Mouse (Mus musculus) bone marrow macrophage, adult 2 months (primary cell): Measurements from ENCODE around the gene Ckmt2. TPM values are rescaled to one million over a fixed set of nuclear protein-coding genes. Genes with fewer than 3 reads are reported as not detected.
A peak's percentile ranks its signal among the peaks of the same experiment; 100 is the strongest.

Experiments used
- H3K27ac ChIP-seq: 2 replicates; pipeline ENCODE4 v1.5.1; 2012; ENCODE audit warnings: low read depth, low read length; ENCODE audit not compliant: insufficient read depth
- H3K4me1 ChIP-seq: 2 replicates; pipeline ENCODE4 v1.6.1; 2012; ENCODE audit warnings: low read length; ENCODE audit not compliant: control insufficient read depth, insufficient read depth
- H3K4me3 ChIP-seq: 2 replicates; pipeline ENCODE4 v1.5.1; 2012; ENCODE audit warnings: mild to moderate bottlenecking, low read length, moderate library complexity; ENCODE audit not compliant: insufficient read depth
- CTCF ChIP-seq: IDR thresholded peaks from 2 replicates; pipeline ENCODE4 v1.5.1; 2012; ENCODE audit warnings: low read depth, mild to moderate bottlenecking, low read length, moderate library complexity
- POLR2A ChIP-seq: IDR thresholded peaks from 2 replicates; pipeline ENCODE4 v1.6.1; 2012; ENCODE audit warnings: mild to moderate bottlenecking, low read depth, low read length, borderline replicate concordance
- polyA plus RNA-seq: library from polyadenylated mRNA; stranded (reverse); fragments of >200 nt; gene quantifications from 2 replicates; pipeline ENCODE4 v1.2.4, GENCODE M21; 2012; ENCODE audit not compliant: missing spikeins, insufficient read depth, insufficient read length

Ckmt2 gene
- polyA plus RNA-seq, 1 experiment: not detected

- Histone ChIP-seq H3K4me3 (no peak overlapping the region), H3K4me1 (peaks cover 3% of the 10 kb centered on the region), H3K27ac (no peak overlapping the region)
- no peak for TF ChIP-seq POLR2A
- TF ChIP-seq CTCF: no peak
Measured at GRCm38 (mm10) chr13:91809476-91809875, 67.2 kb downstream of the Ckmt2 start.

GRCm38 (mm10) chr13:91807874-91808575, 68.7 kb downstream of the Ckmt2 start:
- Histone ChIP-seq H3K4me3 (peak overlapping the region; percentile 90), H3K4me1 (peaks cover 3% of the 10 kb centered on the region), H3K27ac (peak overlapping the region; percentile 75)
- no peak for TF ChIP-seq CTCF
- TF ChIP-seq POLR2A: no peak

- Histone ChIP-seq H3K27ac (peak within 1 kb of the TSS; percentile 75), H3K4me3 (peak within 1 kb of the TSS; percentile 90), H3K4me1 (peaks cover 3% of the 10 kb centered on the region)
- TF ChIP-seq CTCF: no peak
- 0 out of 2 replicates have a peak, but pooled peaks have one; percentile 6 for TF ChIP-seq POLR2A
Measured at GRCm38 (mm10) chr13:91807155-91807839, 69.4 kb downstream of the Ckmt2 start, which contains the start of gene Zcchc9. Gene Zcchc9 (minus strand): TSS chr13:91807705.

Other genes starting within 250 kb of the Ckmt2 start
- gene Acot12, start 135.4 kb downstream of the Ckmt2 start, polyA plus RNA-seq: not detected in 2 replicates
- 26.1 and 27.1 TPM in 2 replicates for gene Zcchc9, start 69.2 kb downstream of the Ckmt2 start, polyA plus RNA-seq